Mouse (Mus musculus): ENCODE results near the gene Hhipl1. TPM values are rescaled to one million over a fixed set of nuclear protein-coding genes. Genes with fewer than 3 reads are reported as not detected.
A peak's percentile ranks its signal among the peaks of the same experiment; 100 is the strongest.

Hhipl1 gene
- polyA plus RNA-seq, 1 experiment from 2014 or later: 2.3 TPM

DNA sequence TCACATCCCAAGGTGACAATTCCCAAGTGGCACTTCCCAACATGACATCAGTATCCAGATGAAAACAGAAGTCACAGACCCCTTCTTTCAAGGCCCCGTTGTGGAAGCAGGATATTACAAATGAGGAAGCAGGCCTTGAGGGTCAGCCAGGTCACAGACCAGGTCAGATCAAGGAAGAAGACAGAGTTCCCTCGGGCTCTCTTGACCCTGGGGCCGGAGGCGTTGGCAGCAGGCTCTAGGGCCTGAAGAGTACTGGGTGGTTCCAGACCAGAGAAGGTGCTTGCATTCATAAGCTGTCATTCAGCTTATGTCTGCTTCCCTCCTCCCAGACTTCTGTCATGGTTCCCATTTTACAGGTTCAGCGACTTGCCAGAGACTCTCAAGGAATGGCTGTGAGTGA lies 36.4 kb upstream of the Hhipl1 start:
- Histone ChIP-seq H3K4me3 (replicated peaks; ENCODE audit: low read length) (no peak overlapping the region), H3K4me1 (replicated peaks; ENCODE audit: control insufficient read depth, insufficient read depth, low read length) (peaks cover 67% of the 10 kb centered on the region), H3K36me3 (ENCODE audit: control insufficient read depth, insufficient read depth) (no peaks in the 10 kb centered on the region), H3K9ac (replicated peaks; ENCODE audit: low read depth, low read length) (no peak overlapping the region), H3K27ac (ENCODE audit: low read length) (no peak overlapping the region), H3K9me3 (ENCODE audit: control insufficient read depth, low read length) (no peaks in the 10 kb centered on the region), H3K4me2 (ENCODE audit: low read length) (no peak overlapping the region), H3K27me3 (replicated peaks; ENCODE audit: control insufficient read depth, insufficient read depth, low read length) (no peaks in the 10 kb centered on the region)
- WGBS: 89% methylated on average over 5 of the region's 5 CpGs
- no peak for ATAC-seq

- ATAC-seq: no peak
- 0 out of 2 replicates have a peak overlapping the region, but pooled peaks have one; percentile 27 for H3K9ac ChIP-seq (replicated peaks; ENCODE audit: low read depth, low read length)
- 45% methylated on average over 12 of the region's 13 CpGs for WGBS
These were observed 35.7 kb upstream of the Hhipl1 start for GRCm38 (mm10) chr12:108270240-108270919.

GRCm38 (mm10) chr12:108271351-108272142 lies 34.5 kb upstream of the Hhipl1 start:
- H3K9me3 ChIP-seq (ENCODE audit: control insufficient read depth, low read length): no peaks in the 10 kb centered on the region
- no peak overlapping the region for H3K9ac ChIP-seq (replicated peaks; ENCODE audit: low read depth, low read length)
- peak overlapping the region; percentile 93 for H3K4me2 ChIP-seq (ENCODE audit: low read length)
- no peak overlapping the region for H3K27ac ChIP-seq (ENCODE audit: low read length)
- 65% methylated on average over 16 of the region's 16 CpGs for WGBS
- peaks cover 49% of the 10 kb centered on the region for H3K4me1 ChIP-seq (replicated peaks; ENCODE audit: control insufficient read depth, insufficient read depth, low read length)
- H3K4me3 ChIP-seq (replicated peaks; ENCODE audit: low read length): peak overlapping the region; percentile 6
- no peaks in the 10 kb centered on the region for H3K36me3 ChIP-seq (ENCODE audit: control insufficient read depth, insufficient read depth)
- no peaks in the 10 kb centered on the region for H3K27me3 ChIP-seq (replicated peaks; ENCODE audit: control insufficient read depth, insufficient read depth, low read length)
- no peak for ATAC-seq

More at GRCm38 (mm10) chr12:108270240-108270919, 35.7 kb upstream of the Hhipl1 start:
- Histone ChIP-seq H3K4me3 (replicated peaks; ENCODE audit: low read length) (no peak overlapping the region), H3K27ac (ENCODE audit: low read length) (no peak overlapping the region), H3K4me1 (replicated peaks; ENCODE audit: control insufficient read depth, insufficient read depth, low read length) (peaks cover 60% of the 10 kb centered on the region), H3K27me3 (replicated peaks; ENCODE audit: control insufficient read depth, insufficient read depth, low read length) (no peaks in the 10 kb centered on the region), H3K4me2 (ENCODE audit: low read length) (peak overlapping the region; percentile 26), H3K9me3 (ENCODE audit: control insufficient read depth, low read length) (no peaks in the 10 kb centered on the region), H3K36me3 (ENCODE audit: control insufficient read depth, insufficient read depth) (no peaks in the 10 kb centered on the region)

GRCm38 (mm10) chr12:108272143-108272635 lies 33.9 kb upstream of the Hhipl1 start:
- Histone ChIP-seq H3K9ac (replicated peaks; ENCODE audit: low read depth, low read length) (no peak overlapping the region), H3K4me1 (replicated peaks; ENCODE audit: control insufficient read depth, insufficient read depth, low read length) (peaks cover 53% of the 10 kb centered on the region), H3K4me3 (replicated peaks; ENCODE audit: low read length) (peak overlapping the region; percentile 6), H3K9me3 (ENCODE audit: control insufficient read depth, low read length) (no peaks in the 10 kb centered on the region), H3K36me3 (ENCODE audit: control insufficient read depth, insufficient read depth) (no peaks in the 10 kb centered on the region), H3K4me2 (ENCODE audit: low read length) (peak overlapping the region; percentile 93), H3K27ac (ENCODE audit: low read length) (no peak overlapping the region), H3K27me3 (replicated peaks; ENCODE audit: control insufficient read depth, insufficient read depth, low read length) (no peaks in the 10 kb centered on the region)
- 40% methylated on average over 7 of the region's 7 CpGs for WGBS
- ATAC-seq: no peak

GRCm38 (mm10) chr12:108273466-108274312 lies 32.4 kb upstream of the Hhipl1 start:
- Histone ChIP-seq H3K27ac (ENCODE audit: low read length) (0 out of 2 replicates have a peak overlapping the region, but pooled peaks have one; percentile 14), H3K4me1 (replicated peaks; ENCODE audit: control insufficient read depth, insufficient read depth, low read length) (peaks cover 68% of the 10 kb centered on the region), H3K36me3 (ENCODE audit: control insufficient read depth, insufficient read depth) (no peaks in the 10 kb centered on the region), H3K4me2 (ENCODE audit: low read length) (peak overlapping the region; percentile 93), H3K4me3 (replicated peaks; ENCODE audit: low read length) (peak overlapping the region; percentile 73), H3K9me3 (ENCODE audit: control insufficient read depth, low read length) (no peaks in the 10 kb centered on the region), H3K9ac (replicated peaks; ENCODE audit: low read depth, low read length) (peak overlapping the region; percentile 77), H3K27me3 (replicated peaks; ENCODE audit: control insufficient read depth, insufficient read depth, low read length) (no peaks in the 10 kb centered on the region)
- ATAC-seq: no peak
- 5% methylated on average over 21 of the region's 21 CpGs for WGBS

- Histone ChIP-seq H3K27ac (ENCODE audit: low read length) (0 out of 2 replicates have a peak overlapping the region, but pooled peaks have one; percentile 14), H3K4me2 (ENCODE audit: low read length) (peak overlapping the region; percentile 93), H3K9me3 (ENCODE audit: control insufficient read depth, low read length) (no peaks in the 10 kb centered on the region), H3K36me3 (ENCODE audit: control insufficient read depth, insufficient read depth) (no peaks in the 10 kb centered on the region), H3K4me3 (replicated peaks; ENCODE audit: low read length) (peak overlapping the region; percentile 73), H3K4me1 (replicated peaks; ENCODE audit: control insufficient read depth, insufficient read depth, low read length) (peaks cover 70% of the 10 kb centered on the region), H3K9ac (replicated peaks; ENCODE audit: low read depth, low read length) (peak overlapping the region; percentile 77), H3K27me3 (replicated peaks; ENCODE audit: control insufficient read depth, insufficient read depth, low read length) (no peaks in the 10 kb centered on the region)
- no peak for ATAC-seq
- under 1% methylated on average over 28 of the region's 35 CpGs for WGBS
These were observed 31.8 kb upstream of the Hhipl1 start for GRCm38 (mm10) chr12:108274313-108274595.

- Histone ChIP-seq H3K4me2 (ENCODE audit: low read length) (peak within 1 kb of the TSS; percentile 93), H3K27ac (ENCODE audit: low read length) (peak within 1 kb of the TSS; percentile 87), H3K27me3 (replicated peaks; ENCODE audit: control insufficient read depth, insufficient read depth, low read length) (no peaks in the 10 kb centered on the region), H3K9me3 (ENCODE audit: control insufficient read depth, low read length) (no peaks in the 10 kb centered on the region), H3K4me3 (replicated peaks; ENCODE audit: low read length) (peak within 1 kb of the TSS; percentile 73), H3K4me1 (replicated peaks; ENCODE audit: control insufficient read depth, insufficient read depth, low read length) (peaks cover 67% of the 10 kb centered on the region), H3K36me3 (ENCODE audit: control insufficient read depth, insufficient read depth) (no peaks in the 10 kb centered on the region), H3K9ac (replicated peaks; ENCODE audit: low read depth, low read length) (peak within 1 kb of the TSS; percentile 77)
- ATAC-seq: peak; percentile 13; the same call in 1 of the 2 replicates
- under 1% methylated on average over 63 of the region's 120 CpGs for WGBS
These were observed 31.2 kb upstream of the Hhipl1 start, which contains the start of gene Ccdc85c for GRCm38 (mm10) chr12:108274661-108275507. Gene Ccdc85c (minus strand): TSS chr12:108275425.

DNA sequence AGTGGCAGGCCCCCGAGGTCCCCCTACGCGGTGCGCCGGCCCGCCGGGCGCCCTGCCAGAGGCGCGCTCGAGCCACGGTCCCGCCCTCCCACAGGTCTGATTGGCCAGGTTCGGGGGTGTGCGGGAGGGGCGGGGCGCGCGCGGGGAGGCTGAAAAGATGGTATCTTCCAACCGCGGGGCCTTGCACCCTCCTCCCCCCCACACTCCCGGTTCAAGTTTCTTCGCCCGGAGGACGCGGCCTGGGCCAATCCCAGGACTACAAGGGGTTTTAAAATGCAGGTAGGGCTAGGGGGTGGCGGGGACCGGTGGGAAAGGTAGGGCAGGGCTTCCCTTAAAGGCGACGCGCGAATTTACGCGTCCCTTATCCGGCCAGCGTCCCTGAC lies 30.6 kb upstream of the Hhipl1 start:
- peak; percentile 87 for ATAC-seq
- Histone ChIP-seq H3K27me3 (replicated peaks; ENCODE audit: control insufficient read depth, insufficient read depth, low read length) (no peaks in the 10 kb centered on the region), H3K4me1 (replicated peaks; ENCODE audit: control insufficient read depth, insufficient read depth, low read length) (peaks cover 62% of the 10 kb centered on the region), H3K9me3 (ENCODE audit: control insufficient read depth, low read length) (no peaks in the 10 kb centered on the region), H3K36me3 (ENCODE audit: control insufficient read depth, insufficient read depth) (no peaks in the 10 kb centered on the region), H3K27ac (ENCODE audit: low read length) (peak overlapping the region; percentile 85), H3K9ac (replicated peaks; ENCODE audit: low read depth, low read length) (peak overlapping the region; percentile 76), H3K4me2 (ENCODE audit: low read length) (peak overlapping the region; percentile 68), H3K4me3 (replicated peaks; ENCODE audit: low read length) (peak overlapping the region; percentile 73)
- under 1% methylated on average over 32 of the region's 37 CpGs for WGBS

Data from forebrain, embryonic 16.5 days (tissue).